Mouse (Mus musculus) liver, embryonic 15.5 days (tissue): ENCODE data around the gene Rab22a. TPM values are rescaled to one million over a fixed set of nuclear protein-coding genes. Genes with fewer than 3 reads are reported as not detected.

Source experiments
- ATAC-seq: fragments of 200-750 bp; cut with Nextera tagmentation; 2 replicates; pipeline ENCODE4 v1.8.0; 2017; ENCODE audit warnings: moderate number of reproducible peaks, mild to moderate bottlenecking, moderate library complexity; ENCODE audit not compliant: insufficient read depth
- H3K27ac ChIP-seq: fragments of 300-500 bp; sonication (generic); replicated peaks from 2 replicates; pipeline ENCODE4 v1.5.1; 2015; ENCODE audit warnings: mild to moderate bottlenecking, inconsistent platforms
- H3K27me3 ChIP-seq: fragments of 300-500 bp; sonication (generic); 2 replicates; pipeline ENCODE4 v1.6.1; 2015; ENCODE audit warnings: mild to moderate bottlenecking, inconsistent platforms
- H3K36me3 ChIP-seq: fragments of 300-500 bp; sonication (generic); replicated peaks from 2 replicates; pipeline ENCODE4 v1.6.1; 2015; ENCODE audit warnings: moderate library complexity, mild to moderate bottlenecking, inconsistent platforms
- H3K4me1 ChIP-seq: fragments of 300-500 bp; sonication (generic); replicated peaks from 2 replicates; pipeline ENCODE4 v1.6.1; 2015; ENCODE audit warnings: inconsistent platforms
- H3K4me2 ChIP-seq: fragments of 300-500 bp; sonication (generic); 2 replicates; pipeline ENCODE4 v1.6.1; 2015; ENCODE audit warnings: moderate library complexity, mild to moderate bottlenecking, inconsistent platforms
- H3K4me3 ChIP-seq: fragments of 300-500 bp; sonication (generic); replicated peaks from 2 replicates; pipeline ENCODE4 v1.5.1; 2015; ENCODE audit warnings: mild to moderate bottlenecking, inconsistent platforms
- H3K9ac ChIP-seq: fragments of 300-500 bp; sonication (generic); 2 replicates; pipeline ENCODE4 v1.6.1; 2015; ENCODE audit warnings: moderate library complexity, mild to moderate bottlenecking, inconsistent platforms
- H3K9me3 ChIP-seq: fragments of 300-500 bp; sonication (generic); replicated peaks from 2 replicates; pipeline ENCODE4 v1.6.1; 2016; ENCODE audit warnings: inconsistent platforms
- WGBS: fragments of 180-500 bp; shearing (Covaris S2); methylation state at CpG from one replicate; pipeline ENCODE4 v1.1.7; 2015; ENCODE audit warnings: mixed read lengths; ENCODE audit not compliant: insufficient replicate concordance; 5-methylcytosine and 5-hydroxymethylcytosine counted together
- microRNA-seq: library from miRNA; unstranded; fragments of <30 nt; microRNA quantifications from one replicate; pipeline ENCODE4, GENCODE M21; 2016
- polyA plus RNA-seq: library from polyadenylated mRNA; unstranded; fragments of >200 nt; fragmentation: Nextera tagmentation; extraction: Ambion mirVana; gene quantifications from 2 replicates; pipeline ENCODE4 v1.2.1, GENCODE M21; 2015

Gene Rab22a
- polyA plus RNA-seq, 1 experiment from 2014 or later: 14.6 TPM

- WGBS: 73% methylated on average over 9 of the region's 9 CpGs
- H3K9ac ChIP-seq: no peak overlapping the region
Measured at GRCm38 (mm10) chr2:173742744-173743143, 83.2 kb downstream of the Rab22a start.

GRCm38 (mm10) chr2:173744070-173744815 lies 84.7 kb downstream of the Rab22a start:
- H3K4me2 ChIP-seq: no peak overlapping the region
- 66% methylated on average over 7 of the region's 7 CpGs for WGBS
- no peak overlapping the region for H3K27ac ChIP-seq
- ATAC-seq: no peak
- no peaks in the 10 kb centered on the region for H3K9me3 ChIP-seq
- H3K4me1 ChIP-seq: peaks cover 32% of the 10 kb centered on the region
- H3K27me3 ChIP-seq: no peaks in the 10 kb centered on the region
- no peak overlapping the region for H3K4me3 ChIP-seq
- no peaks in the 10 kb centered on the region for H3K36me3 ChIP-seq
- no peak overlapping the region for H3K9ac ChIP-seq

More at GRCm38 (mm10) chr2:173742744-173743143, 83.2 kb downstream of the Rab22a start:
- H3K4me2 ChIP-seq: no peak overlapping the region
- H3K4me1 ChIP-seq: peaks cover 47% of the 10 kb centered on the region
- H3K27ac ChIP-seq: no peak overlapping the region
- no peaks in the 10 kb centered on the region for H3K27me3 ChIP-seq
- H3K36me3 ChIP-seq: no peaks in the 10 kb centered on the region
- H3K9me3 ChIP-seq: no peaks in the 10 kb centered on the region
- no peak for ATAC-seq
- no peak overlapping the region for H3K4me3 ChIP-seq

GRCm38 (mm10) chr2:173748961-173749659 lies 89.5 kb downstream of the Rab22a start:
- 62% methylated on average over 2 of the region's 2 CpGs for WGBS
- no peaks in the 10 kb centered on the region for H3K9me3 ChIP-seq
- H3K4me3 ChIP-seq: no peak overlapping the region
- no peak overlapping the region for H3K27ac ChIP-seq
- ATAC-seq: no peak
- peaks cover 13% of the 10 kb centered on the region for H3K4me1 ChIP-seq
- H3K27me3 ChIP-seq: no peaks in the 10 kb centered on the region
- H3K36me3 ChIP-seq: no peaks in the 10 kb centered on the region
- no peak overlapping the region for H3K4me2 ChIP-seq
- H3K9ac ChIP-seq: no peak overlapping the region

GRCm38 (mm10) chr2:173755433-173756144 lies 96.0 kb downstream of the Rab22a start:
- H3K36me3 ChIP-seq: no peaks in the 10 kb centered on the region
- H3K4me2 ChIP-seq: no peak overlapping the region
- WGBS: 66% methylated on average over 8 of the region's 8 CpGs
- H3K4me3 ChIP-seq: no peak overlapping the region
- peaks cover 10% of the 10 kb centered on the region for H3K4me1 ChIP-seq
- ATAC-seq: no peak
- no peak overlapping the region for H3K27ac ChIP-seq
- no peaks in the 10 kb centered on the region for H3K9me3 ChIP-seq
- no peaks in the 10 kb centered on the region for H3K27me3 ChIP-seq
- H3K9ac ChIP-seq: no peak overlapping the region

Small RNA genes lying within 50 kb of the gene (microRNA-seq; reads per million reads assigned to microRNA genes)
- not detected for gene Mir6340

Other genes with a start within 250 kb of the Rab22a start
- gene 1700021F07Rik, start 137.2 kb upstream of the Rab22a start, polyA plus RNA-seq: not detected in 2 replicates
- gene Ankrd60, start 81.4 kb upstream of the Rab22a start, polyA plus RNA-seq: not detected in 2 replicates
- gene 1700010B08Rik, start 59.7 kb downstream of the Rab22a start, polyA plus RNA-seq: not detected in 2 replicates
- gene Vapb, start 77.8 kb downstream of the Rab22a start, polyA plus RNA-seq: 2.9 and 5.1 TPM in 2 replicates